Mouse (Mus musculus) olfactory bulb, adult 2 months (tissue): ENCODE measurements around the gene Actrt1. TPM values are rescaled to one million over a fixed set of nuclear protein-coding genes. Genes with fewer than 3 reads are reported as not detected.

Source experiments
- H3K27ac ChIP-seq: fragments of 200-500 bp; 2 replicates; pipeline ENCODE4 v1.5.1; 2012; ENCODE audit warnings: low read depth, low read length; ENCODE audit not compliant: insufficient read depth
- H3K4me1 ChIP-seq: fragments of 200-500 bp; 2 replicates; pipeline ENCODE4 v1.6.1; 2012; ENCODE audit warnings: low read length; ENCODE audit not compliant: control insufficient read depth, insufficient read depth
- H3K4me3 ChIP-seq: fragments of 200-500 bp; 2 replicates; pipeline ENCODE4 v1.5.1; 2012; ENCODE audit warnings: mild to moderate bottlenecking, low read depth, low read length, moderate library complexity; ENCODE audit not compliant: insufficient read depth
- CTCF ChIP-seq: fragments of 200-500 bp; IDR thresholded peaks from 2 replicates; pipeline ENCODE4 v1.5.1; 2012; ENCODE audit warnings: low read depth, mild to moderate bottlenecking, low read length, moderate library complexity; ENCODE audit not compliant: insufficient read depth
- POLR2A ChIP-seq: fragments of 200-500 bp; IDR thresholded peaks from 2 replicates; pipeline ENCODE4 v1.6.1; 2012; ENCODE audit warnings: mild to moderate bottlenecking, low read depth, low read length, moderate library complexity; ENCODE audit not compliant: insufficient read depth
- WGBS: fragments of 180-500 bp; shearing (Covaris S2); methylation state at CpG from one replicate; pipeline ENCODE4 v1.1.7; 2018; 5-methylcytosine and 5-hydroxymethylcytosine counted together
- polyA plus RNA-seq: library from polyadenylated mRNA; stranded (reverse); fragments of >200 nt; gene quantifications from 2 replicates; pipeline ENCODE4 v1.2.4, GENCODE M21; 2012; ENCODE audit warnings: low replicate concordance; ENCODE audit not compliant: missing spikeins, insufficient read depth, insufficient read length

Actrt1 gene
- not detected in 2 replicates for polyA plus RNA-seq

DNA sequence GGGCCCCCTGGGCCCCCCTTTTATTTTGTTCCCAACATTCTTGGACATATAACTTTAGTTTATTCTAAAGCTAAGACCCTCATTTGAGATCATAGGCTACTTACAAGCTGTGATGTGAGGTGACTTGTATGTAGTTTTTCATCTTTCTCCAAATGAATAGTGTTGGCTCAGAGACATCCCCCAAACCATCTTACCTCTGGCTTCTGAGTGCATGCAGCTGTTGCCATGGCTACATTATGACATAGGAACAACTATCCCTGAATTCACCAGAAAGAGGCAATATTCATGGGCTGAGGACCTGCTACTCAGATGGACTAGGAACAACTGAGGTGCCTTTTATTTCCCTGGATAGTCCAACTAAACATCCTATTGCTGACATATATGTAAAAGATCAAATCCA, at the start of gene Actrt1:
Gene Actrt1, plus strand, starts transcription at position 301 of the 400 bp plus-strand sequence.
- no peak within 1 kb of the TSS for H3K4me3 ChIP-seq
- no peak within 1 kb of the TSS for H3K27ac ChIP-seq
- H3K4me1 ChIP-seq = no peaks in the 10 kb centered on the region
- TF ChIP-seq CTCF = no peak
- no peak for TF ChIP-seq POLR2A

DNA sequence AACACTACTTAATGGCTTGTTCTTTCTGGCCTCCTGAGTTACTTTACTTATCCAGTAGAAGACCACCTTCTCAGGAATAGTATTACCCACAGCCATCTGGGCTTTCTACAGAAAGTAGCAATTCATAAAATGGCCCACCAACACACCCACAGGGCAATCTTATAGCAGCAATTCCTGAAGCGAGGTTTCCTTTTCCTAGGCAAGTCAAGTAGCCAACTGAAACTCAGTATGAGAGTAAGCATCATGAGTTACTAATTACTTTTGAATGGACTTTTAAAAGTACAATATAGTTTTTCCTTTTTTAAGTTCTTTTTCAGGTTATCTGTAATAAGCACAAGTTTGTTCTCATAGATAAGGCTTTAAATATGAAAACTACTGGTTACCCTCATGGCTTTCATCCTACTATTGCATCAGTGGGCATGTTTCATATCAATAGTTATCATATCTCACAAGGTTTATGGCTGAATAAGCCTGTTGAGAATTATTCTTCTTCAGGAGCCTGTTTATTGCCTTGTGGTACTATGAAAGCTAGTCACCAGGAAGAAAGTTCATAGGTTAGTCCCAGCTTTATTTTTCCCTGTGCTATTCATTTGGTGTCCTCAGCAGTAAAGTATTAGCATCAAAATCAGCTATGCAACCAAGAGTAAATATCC, 2.8 kb downstream of the Actrt1 start:
- TF ChIP-seq CTCF (no peak), POLR2A (no peak)
- H3K4me3 ChIP-seq = no peak overlapping the region
- 75% methylated on average over 1 of the region's 1 CpGs for WGBS
- no peaks in the 10 kb centered on the region for H3K4me1 ChIP-seq
- no peak overlapping the region for H3K27ac ChIP-seq
